Mouse (Mus musculus) embryonic fibroblast, embryonic 13.5 days (primary cell): ENCODE data around the gene Gm5800. TPM values are rescaled to one million over a fixed set of nuclear protein-coding genes. Genes with fewer than 3 reads are reported as not detected.
"Not testable (repeated sequence)": the region's sequence is repeated elsewhere in the genome, so short reads cannot be mapped to it uniquely, and the experiment has no call there.

Experiments
- H3K27ac ChIP-seq: 2 replicates; pipeline ENCODE4 v1.5.1; 2012; ENCODE audit warnings: low read length, control low read depth, inconsistent platforms; ENCODE audit not compliant: insufficient read depth
- H3K4me1 ChIP-seq: 2 replicates; pipeline ENCODE4 v1.6.1; 2011; ENCODE audit warnings: low read length; ENCODE audit not compliant: control insufficient read depth, insufficient read depth
- H3K4me3 ChIP-seq: 2 replicates; pipeline ENCODE4 v1.5.1; 2011; ENCODE audit warnings: mild to moderate bottlenecking, control low read depth, low read length; ENCODE audit not compliant: insufficient read depth
- CTCF ChIP-seq: IDR thresholded peaks from 2 replicates; pipeline ENCODE4 v1.5.1; 2011; ENCODE audit warnings: mild to moderate bottlenecking, control low read depth, low read length, moderate library complexity, borderline replicate concordance; ENCODE audit not compliant: insufficient read depth
- POLR2A ChIP-seq: IDR thresholded peaks from 2 replicates; pipeline ENCODE4 v1.6.1; 2011; ENCODE audit warnings: low read depth, mild to moderate bottlenecking, control low read depth, low read length, moderate library complexity
- polyA plus RNA-seq: library from polyadenylated mRNA; stranded (reverse); fragments of >200 nt; gene quantifications from 2 replicates; pipeline ENCODE4 v1.2.4, GENCODE M21; 2011; ENCODE audit warnings: low read depth; ENCODE audit not compliant: missing spikeins, insufficient read length

Gene Gm5800
- not detected in 2 replicates for polyA plus RNA-seq

DNA sequence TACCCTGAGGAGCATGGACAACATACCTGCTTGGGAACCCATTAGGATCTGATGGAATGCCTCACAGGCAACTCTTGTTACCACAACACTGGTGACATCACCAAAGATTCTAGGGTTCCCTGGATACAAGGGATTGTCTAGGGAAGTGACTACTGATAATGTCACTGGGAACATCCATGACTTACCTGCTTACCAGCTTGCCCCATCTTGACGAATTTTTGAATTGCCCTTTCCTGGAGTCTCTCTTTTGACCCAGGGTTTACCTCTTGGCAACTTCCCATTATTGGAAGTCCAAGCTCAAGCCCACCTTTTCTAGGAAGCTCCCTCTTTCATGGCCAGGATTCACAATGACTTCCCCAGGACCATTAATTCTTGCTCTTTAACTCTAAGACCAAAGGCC lies at the start of gene Gm5800:
Gene Gm5800 (minus strand): TSS at position 101 of the 400 bp plus-strand sequence.
- no peak within 1 kb of the TSS for H3K4me3 ChIP-seq
- no peak within 1 kb of the TSS for H3K27ac ChIP-seq
- TF ChIP-seq POLR2A (no peak), CTCF (no peak)
- no peaks in the 10 kb centered on the region for H3K4me1 ChIP-seq

DNA sequence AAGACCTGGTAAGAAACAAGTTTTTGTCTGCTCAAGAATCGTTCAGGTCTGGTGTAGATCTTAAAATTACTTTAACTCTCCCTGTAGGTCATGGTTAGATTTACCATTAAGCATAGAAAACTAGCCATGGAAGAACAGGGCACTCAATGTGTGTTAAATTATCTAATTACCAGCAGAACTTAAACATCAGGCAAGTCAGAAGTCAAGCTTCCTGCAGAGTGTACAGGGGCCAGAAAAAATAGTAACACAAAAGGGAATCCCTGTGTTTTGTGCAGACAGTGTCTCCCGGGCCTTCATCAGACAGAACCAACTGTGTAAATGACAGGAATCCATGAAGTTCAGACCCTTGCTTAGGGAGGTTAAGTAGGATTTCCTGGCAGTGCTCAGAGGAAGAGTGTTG lies 39.0 kb upstream of the Gm5800 start:
- TF ChIP-seq POLR2A (no peak), CTCF (no peak)
- no peaks in the 10 kb centered on the region for H3K4me1 ChIP-seq
- H3K27ac ChIP-seq, result no peak overlapping the region

DNA sequence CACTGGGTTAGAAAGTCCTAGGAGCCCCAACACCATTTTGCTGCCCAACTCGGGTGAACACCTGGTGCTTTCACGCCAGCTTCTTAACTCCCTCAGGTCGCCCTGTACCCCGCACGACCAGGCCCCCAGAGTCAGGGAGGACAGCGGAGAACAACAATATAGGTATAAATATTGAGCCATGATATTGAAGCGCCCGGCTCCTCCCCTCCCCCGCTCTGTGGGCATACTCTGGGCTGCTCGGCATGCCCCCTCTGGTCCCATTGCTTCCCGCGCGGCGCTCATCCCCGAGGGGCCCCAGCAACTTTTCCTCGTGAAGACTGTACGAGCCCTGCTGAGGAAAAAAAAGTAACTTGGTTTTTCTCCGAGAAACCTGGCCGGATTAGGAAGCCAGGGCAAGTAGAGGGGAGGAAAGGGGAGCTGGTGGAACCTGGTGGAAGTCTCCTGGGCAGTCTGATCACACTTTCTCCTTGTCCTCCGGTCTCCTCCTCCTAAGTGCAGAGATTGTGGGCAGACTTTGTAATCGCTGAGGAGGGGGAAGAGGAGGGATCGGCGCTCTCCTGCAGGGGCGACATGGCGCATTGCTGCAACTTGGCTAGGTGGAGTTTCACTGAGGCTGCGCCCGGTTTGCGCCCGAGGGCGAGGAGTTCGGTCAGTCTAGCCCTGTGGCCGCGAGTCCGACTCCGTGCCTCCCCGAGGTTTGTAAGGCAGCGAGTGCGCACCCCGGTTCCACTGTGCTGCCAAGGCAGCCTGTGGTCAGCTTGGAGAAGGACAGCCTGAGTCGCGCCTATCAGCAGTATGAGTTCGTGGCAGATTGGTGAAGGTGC lies 23.6 kb upstream of the Gm5800 start:
- Histone ChIP-seq H3K4me3 (peak overlapping the region; percentile 17), H3K27ac (no peak overlapping the region), H3K4me1 (no peaks in the 10 kb centered on the region)
- TF ChIP-seq POLR2A, result no peak
- TF ChIP-seq CTCF, result no peak

More for the DNA sequence above, 39.0 kb upstream of the Gm5800 start:
- H3K4me3 ChIP-seq, result no peak overlapping the region

DNA sequence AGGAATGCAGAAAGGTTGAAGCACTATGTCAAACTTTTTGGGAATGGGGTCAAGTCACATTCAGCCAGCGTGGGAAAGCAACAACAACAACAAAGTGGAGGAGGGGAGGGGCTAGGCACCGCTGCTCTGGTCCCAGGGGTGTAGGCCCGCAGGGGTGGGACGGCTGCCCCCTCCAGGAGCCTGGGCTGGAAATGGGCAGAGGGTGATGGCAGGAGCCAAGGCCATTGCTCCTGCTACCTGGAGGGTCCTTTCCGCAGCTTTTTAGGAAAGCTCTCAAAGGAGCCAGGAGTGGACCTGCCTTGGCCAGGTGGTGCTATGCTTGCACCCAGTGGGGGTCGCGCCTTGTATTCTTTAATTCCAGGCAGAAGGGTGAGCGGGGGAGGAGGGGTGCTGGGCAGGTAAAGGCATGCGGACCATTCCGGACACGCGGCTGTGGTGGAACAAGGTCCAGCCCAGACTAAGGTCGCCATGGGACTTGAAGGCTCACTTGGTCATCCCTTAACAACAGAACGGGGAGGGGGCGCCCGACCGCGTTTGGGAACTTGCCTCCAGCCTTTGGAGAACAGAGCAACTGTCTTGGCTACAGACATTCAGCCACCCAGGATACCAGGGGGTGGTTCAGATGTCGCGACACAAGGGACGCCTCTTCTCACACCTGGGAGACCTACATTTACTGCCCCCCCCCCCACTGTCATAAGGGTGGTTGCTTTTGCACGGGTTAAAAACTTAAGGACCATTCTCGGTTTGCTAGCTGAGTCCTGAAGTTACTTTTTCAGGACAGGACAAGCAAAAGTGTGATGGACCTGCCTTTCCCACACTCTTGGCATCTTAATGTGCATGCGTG lies 22.4 kb upstream of the Gm5800 start:
- H3K27ac ChIP-seq, result no peak overlapping the region
- TF ChIP-seq CTCF (no peak), POLR2A (no peak)
- no peaks in the 10 kb centered on the region for H3K4me1 ChIP-seq
- no peak overlapping the region for H3K4me3 ChIP-seq

DNA sequence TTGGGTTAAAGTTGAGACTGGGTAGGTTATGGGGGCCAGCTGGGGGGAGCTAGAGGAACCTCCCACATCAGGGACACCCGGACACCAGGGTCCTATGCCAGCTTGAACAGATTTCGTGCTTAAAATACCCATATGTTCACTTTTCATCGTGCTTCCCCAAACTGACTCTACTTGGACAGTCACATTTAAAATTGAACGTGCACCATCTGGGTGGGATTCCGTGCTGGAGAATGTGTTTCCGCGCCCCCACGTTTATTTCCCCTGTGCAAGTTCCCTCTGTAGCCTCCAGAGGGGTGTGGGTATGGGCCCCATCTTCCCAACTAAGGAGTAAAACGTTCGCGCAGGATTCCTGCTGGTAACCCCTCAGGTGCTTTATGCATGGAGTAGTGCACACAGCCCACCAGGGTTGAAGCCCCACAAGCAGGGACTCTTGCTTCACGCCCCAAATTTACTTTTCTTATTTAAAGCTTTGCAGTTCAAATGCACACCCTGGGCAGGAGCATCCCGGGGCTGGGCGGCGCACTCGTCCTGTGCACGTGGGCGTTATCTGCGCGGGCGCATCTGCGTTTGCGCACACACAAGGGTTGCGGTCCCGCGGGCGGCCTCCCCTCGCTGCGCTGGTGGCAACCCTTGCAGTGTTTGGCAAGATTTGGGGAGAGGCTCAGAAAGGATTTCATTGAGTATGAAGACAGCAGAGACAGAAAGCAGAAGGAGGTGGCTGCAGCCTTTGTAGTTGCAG lies 21.6 kb upstream of the Gm5800 start:
- Histone ChIP-seq H3K4me3 (no peak overlapping the region), H3K4me1 (no peaks in the 10 kb centered on the region), H3K27ac (no peak overlapping the region)
- TF ChIP-seq POLR2A, result no peak
- no peak for TF ChIP-seq CTCF

DNA sequence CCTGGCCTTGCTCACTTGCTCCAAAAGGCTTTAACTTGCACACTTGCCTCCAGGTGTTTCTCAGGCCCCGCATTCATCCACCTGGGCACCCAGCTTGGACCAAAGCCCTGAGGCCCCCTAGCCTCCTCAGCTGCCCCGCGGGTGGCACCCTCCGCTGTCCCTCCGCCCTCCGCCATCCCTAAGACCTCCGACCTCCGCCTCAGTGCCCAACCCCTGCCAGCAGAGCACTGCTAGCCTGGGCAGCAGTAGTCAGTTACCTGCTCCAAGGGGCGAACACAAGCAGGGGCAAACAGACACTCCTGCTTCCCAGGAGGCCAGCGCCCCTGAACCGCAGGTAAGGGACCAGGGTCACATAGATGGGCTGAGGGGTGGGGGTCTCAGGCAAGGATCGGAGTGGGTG lies 21.0 kb upstream of the Gm5800 start:
- Histone ChIP-seq H3K27ac (no peak overlapping the region), H3K4me3 (no peak overlapping the region), H3K4me1 (no peaks in the 10 kb centered on the region)
- no peak for TF ChIP-seq CTCF

DNA sequence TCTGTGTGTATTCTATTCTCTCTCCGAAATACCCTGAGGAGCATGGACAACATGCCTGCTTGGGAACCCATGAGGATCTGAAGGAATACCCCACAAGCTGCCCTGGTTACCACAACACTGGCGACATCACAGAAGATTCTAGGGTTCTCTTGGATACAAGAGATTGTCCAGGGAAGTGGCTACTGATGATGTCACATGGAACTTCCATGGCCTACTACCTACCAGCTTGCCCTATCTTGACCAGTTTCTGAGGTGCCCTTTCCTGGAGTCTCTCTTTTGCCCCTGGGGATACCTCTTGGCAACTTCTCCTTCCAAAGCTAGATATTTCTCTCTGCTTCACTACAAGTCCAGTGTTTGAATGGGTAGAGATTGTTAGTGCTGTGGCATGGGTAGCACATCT lies 21.6 kb downstream of the Gm5800 start, which contains the start of gene Gm17079:
Gene Gm17079 (minus strand): TSS at position 101 of the 400 bp plus-strand sequence.
- not testable (repeated sequence) for H3K4me1 ChIP-seq, H3K4me3 ChIP-seq, H3K27ac ChIP-seq

DNA sequence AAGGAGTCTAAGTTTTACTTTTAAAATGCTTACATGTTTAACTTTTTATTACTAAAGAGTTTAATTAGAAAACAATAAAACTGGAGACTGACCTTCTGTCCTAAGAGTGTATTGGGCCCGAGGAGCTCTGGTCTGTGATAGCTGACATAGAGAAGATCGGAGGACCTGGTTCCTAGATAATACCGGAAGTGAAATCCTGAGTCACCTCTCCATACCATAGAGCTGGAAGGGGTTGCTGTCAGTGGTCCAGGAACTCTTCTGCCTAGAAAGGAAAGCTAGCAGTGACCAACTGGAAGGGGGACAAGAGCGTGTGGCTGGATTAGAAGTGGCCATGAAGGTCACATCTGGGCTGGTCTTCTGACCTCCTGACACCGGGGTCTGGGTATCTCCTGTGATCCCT lies 39.7 kb downstream of the Gm5800 start:
- no peak overlapping the region for H3K4me3 ChIP-seq
- H3K4me1 ChIP-seq, result no peaks in the 10 kb centered on the region
- H3K27ac ChIP-seq, result no peak overlapping the region
- TF ChIP-seq CTCF (no peak), POLR2A (no peak)

Other genes with a start within 250 kb of the Gm5800 start
- gene Gm5622, start 164.4 kb downstream of the Gm5800 start, polyA plus RNA-seq, result not detected in 2 replicates
- not detected in 2 replicates for gene Gm17175, start 143.1 kb downstream of the Gm5800 start, polyA plus RNA-seq
- gene Gm17174, start 125.0 kb downstream of the Gm5800 start, polyA plus RNA-seq, result not detected in 2 replicates
- gene Gm17078, start 105.9 kb downstream of the Gm5800 start, polyA plus RNA-seq, result not detected in 2 replicates
- gene Gm4181, start 81.5 kb downstream of the Gm5800 start, polyA plus RNA-seq, result not detected in 2 replicates
- not detected in 2 replicates for gene Gm17079, start 21.7 kb downstream of the Gm5800 start, polyA plus RNA-seq
- not detected in 2 replicates for gene Ang4, start 56.4 kb upstream of the Gm5800 start, polyA plus RNA-seq
- gene AY358078, start 82.9 kb upstream of the Gm5800 start, polyA plus RNA-seq, result not detected in 2 replicates
- gene Ear6, start 136.5 kb upstream of the Gm5800 start, polyA plus RNA-seq, result not detected in 2 replicates
- gene Mettl17, start 167.7 kb upstream of the Gm5800 start, polyA plus RNA-seq, result 14.0 and 16.7 TPM in 2 replicates
- gene Slc39a2, start 175.7 kb upstream of the Gm5800 start, polyA plus RNA-seq, result 1.1 and 3.2 TPM in 2 replicates
- 7.2 and 17.2 TPM in 2 replicates for gene Ndrg2, start 197.0 kb upstream of the Gm5800 start, polyA plus RNA-seq
- not detected in 2 replicates for gene Tppp2, start 201.2 kb upstream of the Gm5800 start, polyA plus RNA-seq
- not detected in 2 replicates for gene Rnase13, start 205.6 kb upstream of the Gm5800 start, polyA plus RNA-seq